Mouse (Mus musculus): ENCODE measurements around the gene Nfe2l2. TPM values are rescaled to one million over a fixed set of nuclear protein-coding genes. Genes with fewer than 3 reads are reported as not detected.

The Nfe2l2 gene
- total and polyA plus RNA-seq, 2 experiments from 2014 or later, result 47.1 to 50.1 TPM

- no peak overlapping the region for H3K9ac ChIP-seq (replicated peaks; ENCODE audit: low read depth, low read length)
- peak overlapping the region; percentile 100; the same call in 1 of the 2 replicates for H3K27ac ChIP-seq (ENCODE audit: low read depth)
- H3K4me3 ChIP-seq (ENCODE audit: low read depth, low read length), result peak overlapping the region; percentile 81
- ATAC-seq (ENCODE audit: insufficient read depth, low read depth) (no peak), DNase-seq (ENCODE audit: low spot score) (no peak)
- 60% methylated on average over 3 of the region's 3 CpGs for WGBS
- no peaks in the 10 kb centered on the region for H3K9me3 ChIP-seq (replicated peaks; ENCODE audit: control insufficient read depth, low read length)
- H3K27me3 ChIP-seq (ENCODE audit: control insufficient read depth, insufficient read depth, low read length), result no peaks in the 10 kb centered on the region
- H3K36me3 ChIP-seq (replicated peaks; ENCODE audit: control insufficient read depth, insufficient read depth, low read length), result no peaks in the 10 kb centered on the region
- peaks cover 51% of the 10 kb centered on the region for H3K4me1 ChIP-seq (ENCODE audit: control insufficient read depth, insufficient read depth)
- no peak for TF ChIP-seq EP300 (IDR thresholded peaks at IDR 0.05; ENCODE audit: low read depth)
- no peak for TF ChIP-seq CTCF (IDR thresholded peaks at IDR 0.05; ENCODE audit: low read depth)
- H3K4me2 ChIP-seq (ENCODE audit: low read depth, low read length), result peak overlapping the region; percentile 75
Measured at GRCm38 (mm10) chr2:75701207-75701606, 3.2 kb downstream of the Nfe2l2 start.

DNA sequence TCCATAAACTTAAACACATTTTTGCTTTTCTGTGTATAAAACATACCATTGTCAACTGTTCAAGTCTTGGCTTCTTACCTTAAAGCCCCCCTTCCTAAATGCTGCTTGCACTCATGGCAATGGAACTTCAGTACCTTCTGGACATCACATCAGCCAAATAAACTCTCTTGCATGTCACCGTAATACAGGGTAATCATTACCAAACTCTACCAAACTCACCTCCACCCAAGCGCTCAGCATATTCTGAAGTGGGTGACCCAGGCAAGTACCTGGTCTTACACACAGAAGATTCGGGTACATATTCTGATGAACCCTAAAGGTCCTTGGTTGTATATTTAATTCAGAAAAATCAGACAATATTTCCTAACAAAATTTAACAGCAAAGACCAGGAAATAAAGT lies 3.9 kb downstream of the Nfe2l2 start:
- ATAC-seq (ENCODE audit: insufficient read depth, low read depth) (no peak), DNase-seq (ENCODE audit: low spot score) (no peak)
- peaks cover 54% of the 10 kb centered on the region for H3K4me1 ChIP-seq (ENCODE audit: control insufficient read depth, insufficient read depth)
- no peaks in the 10 kb centered on the region for H3K36me3 ChIP-seq (replicated peaks; ENCODE audit: control insufficient read depth, insufficient read depth, low read length)
- no peak overlapping the region for H3K4me3 ChIP-seq (ENCODE audit: low read depth, low read length)
- TF ChIP-seq CTCF (IDR thresholded peaks at IDR 0.05; ENCODE audit: low read depth) (no peak), EP300 (IDR thresholded peaks at IDR 0.05; ENCODE audit: low read depth) (no peak)
- no peak overlapping the region for H3K27ac ChIP-seq (ENCODE audit: low read depth)
- H3K27me3 ChIP-seq (ENCODE audit: control insufficient read depth, insufficient read depth, low read length), result no peaks in the 10 kb centered on the region
- WGBS, result 88% methylated on average over 3 of the region's 3 CpGs
- H3K9ac ChIP-seq (replicated peaks; ENCODE audit: low read depth, low read length), result no peak overlapping the region
- H3K4me2 ChIP-seq (ENCODE audit: low read depth, low read length), result peak overlapping the region; percentile 75; the same call in 1 of the 2 replicates
- no peaks in the 10 kb centered on the region for H3K9me3 ChIP-seq (replicated peaks; ENCODE audit: control insufficient read depth, low read length)

GRCm38 (mm10) chr2:75698874-75699273 lies 5.6 kb downstream of the Nfe2l2 start:
- Histone ChIP-seq H3K4me2 (ENCODE audit: low read depth, low read length) (no peak overlapping the region), H3K27me3 (ENCODE audit: control insufficient read depth, insufficient read depth, low read length) (no peaks in the 10 kb centered on the region), H3K36me3 (replicated peaks; ENCODE audit: control insufficient read depth, insufficient read depth, low read length) (no peaks in the 10 kb centered on the region), H3K4me3 (ENCODE audit: low read depth, low read length) (no peak overlapping the region), H3K9me3 (replicated peaks; ENCODE audit: control insufficient read depth, low read length) (no peaks in the 10 kb centered on the region), H3K27ac (ENCODE audit: low read depth) (peak overlapping the region; percentile 36; the same call in 1 of the 2 replicates), H3K4me1 (ENCODE audit: control insufficient read depth, insufficient read depth) (peaks cover 62% of the 10 kb centered on the region), H3K9ac (replicated peaks; ENCODE audit: low read depth, low read length) (no peak overlapping the region)
- ATAC-seq (ENCODE audit: insufficient read depth, low read depth) (no peak), DNase-seq (ENCODE audit: low spot score) (no peak)
- 67% methylated on average over 3 of the region's 3 CpGs for WGBS
- TF ChIP-seq EP300 (IDR thresholded peaks at IDR 0.05; ENCODE audit: low read depth), result no peak
- TF ChIP-seq CTCF (IDR thresholded peaks at IDR 0.05; ENCODE audit: low read depth), result no peak

- TF ChIP-seq EP300 (IDR thresholded peaks at IDR 0.05; ENCODE audit: low read depth) (no peak), CTCF (IDR thresholded peaks at IDR 0.05; ENCODE audit: low read depth) (no peak)
- peaks cover 71% of the 10 kb centered on the region for H3K4me1 ChIP-seq (ENCODE audit: control insufficient read depth, insufficient read depth)
- H3K9me3 ChIP-seq (replicated peaks; ENCODE audit: control insufficient read depth, low read length), result no peaks in the 10 kb centered on the region
- 46% methylated on average over 4 of the region's 4 CpGs for WGBS
- no peaks in the 10 kb centered on the region for H3K36me3 ChIP-seq (replicated peaks; ENCODE audit: control insufficient read depth, insufficient read depth, low read length)
- peak overlapping the region; percentile 63; the same call in 1 of the 2 replicates for H3K27ac ChIP-seq (ENCODE audit: low read depth)
- no peaks in the 10 kb centered on the region for H3K27me3 ChIP-seq (ENCODE audit: control insufficient read depth, insufficient read depth, low read length)
- H3K4me3 ChIP-seq (ENCODE audit: low read depth, low read length), result no peak overlapping the region
- no peak for ATAC-seq (ENCODE audit: insufficient read depth, low read depth)
- H3K9ac ChIP-seq (replicated peaks; ENCODE audit: low read depth, low read length), result no peak overlapping the region
- DNase-seq (ENCODE audit: low spot score), result no peak
- no peak overlapping the region for H3K4me2 ChIP-seq (ENCODE audit: low read depth, low read length)
Measured at GRCm38 (mm10) chr2:75698007-75698406, 6.4 kb downstream of the Nfe2l2 start.

DNA sequence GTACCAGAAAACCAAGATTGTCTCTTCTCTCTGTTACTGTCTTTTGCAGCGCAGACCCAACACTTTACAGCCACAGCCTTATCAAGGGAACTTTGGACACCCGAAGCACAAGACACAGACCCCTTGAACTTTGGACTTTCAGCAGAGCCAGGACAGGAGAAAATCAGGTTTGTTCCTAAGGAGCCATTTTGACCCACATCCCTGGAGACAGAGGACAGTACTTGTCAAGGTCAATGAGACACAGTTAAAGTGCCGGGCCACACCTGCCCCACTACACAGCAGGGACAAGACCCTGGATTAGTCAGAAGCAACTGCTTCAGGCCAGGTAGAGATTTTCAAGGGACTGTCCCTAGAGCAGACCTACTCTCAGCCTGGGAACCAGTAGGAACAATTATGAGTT lies 7.2 kb downstream of the Nfe2l2 start:
- Histone ChIP-seq H3K27me3 (ENCODE audit: control insufficient read depth, insufficient read depth, low read length) (no peaks in the 10 kb centered on the region), H3K9ac (replicated peaks; ENCODE audit: low read depth, low read length) (0 out of 2 replicates have a peak overlapping the region, but pooled peaks have one; percentile 15), H3K36me3 (replicated peaks; ENCODE audit: control insufficient read depth, insufficient read depth, low read length) (no peaks in the 10 kb centered on the region), H3K4me3 (ENCODE audit: low read depth, low read length) (no peak overlapping the region), H3K4me1 (ENCODE audit: control insufficient read depth, insufficient read depth) (peaks cover 74% of the 10 kb centered on the region), H3K27ac (ENCODE audit: low read depth) (peak overlapping the region; percentile 63), H3K9me3 (replicated peaks; ENCODE audit: control insufficient read depth, low read length) (no peaks in the 10 kb centered on the region), H3K4me2 (ENCODE audit: low read depth, low read length) (no peak overlapping the region; the same call in 1 of the 2 replicates)
- DNase-seq (ENCODE audit: low spot score) (no peak), ATAC-seq (ENCODE audit: insufficient read depth, low read depth) (0 out of 2 replicates have a peak, but pooled peaks have one; percentile 16)
- WGBS, result 45% methylated on average over 3 of the region's 3 CpGs
- TF ChIP-seq CTCF (IDR thresholded peaks at IDR 0.05; ENCODE audit: low read depth), result no peak
- TF ChIP-seq EP300 (IDR thresholded peaks at IDR 0.05; ENCODE audit: low read depth), result no peak

DNA sequence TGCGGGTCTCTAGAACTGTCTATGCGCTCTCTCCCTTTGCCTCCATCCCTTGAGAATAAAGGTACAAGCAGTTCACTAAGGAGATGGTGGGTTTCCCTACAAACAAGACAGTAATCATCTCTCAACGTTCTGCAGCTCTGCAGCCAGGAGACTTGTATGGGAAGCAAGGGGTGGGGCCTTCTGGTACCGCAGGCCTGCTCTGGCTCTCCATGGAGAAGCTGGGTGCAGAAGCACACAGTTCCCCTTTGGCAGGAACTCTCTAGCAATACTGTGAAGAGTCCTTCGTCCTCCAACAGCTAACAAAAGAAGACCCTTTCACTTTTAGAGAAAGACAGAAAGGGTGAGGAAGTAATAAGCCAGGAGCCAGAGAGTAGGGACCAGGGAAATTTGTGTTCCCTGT lies 8.1 kb downstream of the Nfe2l2 start:
- WGBS, result 36% methylated on average over 5 of the region's 5 CpGs
- Histone ChIP-seq H3K27ac (ENCODE audit: low read depth) (peak overlapping the region; percentile 63), H3K4me2 (ENCODE audit: low read depth, low read length) (no peak overlapping the region), H3K9ac (replicated peaks; ENCODE audit: low read depth, low read length) (no peak overlapping the region), H3K9me3 (replicated peaks; ENCODE audit: control insufficient read depth, low read length) (no peaks in the 10 kb centered on the region), H3K36me3 (replicated peaks; ENCODE audit: control insufficient read depth, insufficient read depth, low read length) (no peaks in the 10 kb centered on the region), H3K4me3 (ENCODE audit: low read depth, low read length) (no peak overlapping the region), H3K4me1 (ENCODE audit: control insufficient read depth, insufficient read depth) (peaks cover 74% of the 10 kb centered on the region), H3K27me3 (ENCODE audit: control insufficient read depth, insufficient read depth, low read length) (no peaks in the 10 kb centered on the region)
- DNase-seq (ENCODE audit: low spot score) (no peak), ATAC-seq (ENCODE audit: insufficient read depth, low read depth) (no peak)
- TF ChIP-seq CTCF (IDR thresholded peaks at IDR 0.05; ENCODE audit: low read depth) (no peak), EP300 (IDR thresholded peaks at IDR 0.05; ENCODE audit: low read depth) (no peak)

All from heart, postnatal 0 days (tissue).